Mouse (Mus musculus): Measurements from ENCODE around the gene Tceal7. TPM values are rescaled to one million over a fixed set of nuclear protein-coding genes. Genes with fewer than 3 reads are reported as not detected.
"Not testable (repeated sequence)": the region's sequence is repeated elsewhere in the genome, so short reads cannot be mapped to it uniquely, and the experiment has no call there.

Gene Tceal7
- total RNA-seq (2012; rRNA removed) (not detected in 2 replicates), total RNA-seq (2014; rRNA removed) (not detected in 2 replicates), polyA plus RNA-seq (2012; ENCODE audit: insufficient read length, low read depth) (not detected in 2 replicates)

- dilution Hi-C loops (cut with MboI; ENCODE audit: extremely low pct_ligation_motif_present, extremely low pct_unique_long_range_greater_than_20kb, low sequenced_read_pairs); H3K36me3 ChIP-seq (replicated peaks in 1 of 2; ENCODE audit: control insufficient read depth in 1 of 2, insufficient read depth in 1 of 2, low read length in 1 of 2); in situ Hi-C loops (cut with MboI; ENCODE audit: low pct_ligation_motif_present, low pct_unique_long_range_greater_than_20kb, low sequenced_read_pairs); H3K27ac ChIP-seq (ENCODE audit: insufficient read depth, low read depth); H3K4me1 ChIP-seq (ENCODE audit: control insufficient read depth in 1 of 2, insufficient read depth in 2 of 2); H3K9ac ChIP-seq (ENCODE audit: insufficient read depth, low read depth); H3K9me3 ChIP-seq (replicated peaks; ENCODE audit: low read length); H3K4me2 ChIP-seq (ENCODE audit: insufficient read depth, low read depth, poor library complexity, severe bottlenecking); H3K79me2 ChIP-seq (replicated peaks; ENCODE audit: control insufficient read depth, extremely low read depth, insufficient read depth, poor library complexity, severe bottlenecking); H3K4me3 ChIP-seq (replicated peaks in 1 of 3; ENCODE audit: low read depth in 2 of 3, low read length in 2 of 3, poor library complexity in 1 of 3); H3K27me3 ChIP-seq (replicated peaks); DNase-seq (ENCODE audit: extremely low read depth): not testable (repeated sequence)
Observed at GRCm38 (mm10) chrX:136214729-136215677, at the start of gene Tceal7, which contains the start of gene Bex1. Gene Tceal7, plus strand, starts transcription at chrX:136214779. Gene Bex1, minus strand, starts transcription at chrX:136215513.

- in situ Hi-C loops (cut with MboI; ENCODE audit: low pct_ligation_motif_present, low pct_unique_long_range_greater_than_20kb, low sequenced_read_pairs): no loop called here
- no peaks in the 10 kb centered on the region for H3K79me2 ChIP-seq (replicated peaks; ENCODE audit: control insufficient read depth, extremely low read depth, insufficient read depth, poor library complexity, severe bottlenecking)
Observed at GRCm38 (mm10) chrX:136170625-136171024, 44.0 kb upstream of the Tceal7 start.

GRCm38 (mm10) chrX:136171189-136172117, 43.1 kb upstream of the Tceal7 start:
- Histone ChIP-seq H3K79me2 (replicated peaks; ENCODE audit: control insufficient read depth, extremely low read depth, insufficient read depth, poor library complexity, severe bottlenecking) (no peaks in the 10 kb centered on the region), H3K36me3 (replicated peaks in 1 of 2; ENCODE audit: control insufficient read depth in 1 of 2, insufficient read depth in 1 of 2, low read length in 1 of 2) (no peaks in the 10 kb centered on the region), H3K27ac (ENCODE audit: insufficient read depth, low read depth) (no peak overlapping the region), H3K4me3 (replicated peaks in 1 of 3; ENCODE audit: low read depth in 2 of 3, low read length in 2 of 3, poor library complexity in 1 of 3) (peak overlapping the region in 2 of 3 experiments; percentile 34 to 56), H3K4me1 (ENCODE audit: control insufficient read depth in 1 of 2, insufficient read depth in 2 of 2) (no peaks in the 10 kb centered on the region), H3K27me3 (replicated peaks) (no peaks in the 10 kb centered on the region), H3K4me2 (ENCODE audit: insufficient read depth, low read depth, poor library complexity, severe bottlenecking) (peak overlapping the region; percentile 52), H3K9ac (ENCODE audit: insufficient read depth, low read depth) (peak overlapping the region; percentile 62), H3K9me3 (replicated peaks; ENCODE audit: low read length) (no peaks in the 10 kb centered on the region)
- TF ChIP-seq CHD1 (IDR thresholded peaks at IDR 0.05; ENCODE audit: low read depth, low read length): no peak
- TF ChIP-seq NELFE (IDR thresholded peaks at IDR 0.05; ENCODE audit: low read depth, low read length): no peak
- TF ChIP-seq EP300 (IDR thresholded peaks at IDR 0.05; ENCODE audit: low read length): no peak
- TF ChIP-seq TBP (conservative IDR thresholded peaks at IDR 0.05; ENCODE audit: low read depth, low read length): no peak
- no peak for TF ChIP-seq USF1 (IDR thresholded peaks at IDR 0.05; ENCODE audit: low read depth, low read length)
- TF ChIP-seq IRF4 (IDR thresholded peaks at IDR 0.05; ENCODE audit: low read depth, low read length): no peak
- no peak for TF ChIP-seq ETS1 (conservative IDR thresholded peaks at IDR 0.05; ENCODE audit: low read depth, low read length)
- no peak for TF ChIP-seq KAT2A (IDR thresholded peaks at IDR 0.05; ENCODE audit: insufficient replicate concordance, low read length)
- no peak for TF ChIP-seq MEF2A (IDR thresholded peaks at IDR 0.05; ENCODE audit: borderline replicate concordance, low read depth, low read length)
- TF ChIP-seq HCFC1 (IDR thresholded peaks at IDR 0.05; ENCODE audit: low read depth, low read length): no peak
- TF ChIP-seq CHD2 (IDR thresholded peaks at IDR 0.05; ENCODE audit: low read length): no peak
- no peak for TF ChIP-seq MAFK (IDR thresholded peaks at IDR 0.05; ENCODE audit: insufficient replicate concordance, low read length)
- no peak for TF ChIP-seq MYC (IDR thresholded peaks at IDR 0.05; ENCODE audit: low read depth, low read length)
- in situ Hi-C loops (cut with MboI; ENCODE audit: low pct_ligation_motif_present, low pct_unique_long_range_greater_than_20kb, low sequenced_read_pairs): no loop called here
- DNase-seq (ENCODE audit: extremely low read depth): no peak
- dilution Hi-C loops (cut with MboI; ENCODE audit: extremely low pct_ligation_motif_present, extremely low pct_unique_long_range_greater_than_20kb, low sequenced_read_pairs): no loop called here

More at GRCm38 (mm10) chrX:136170625-136171024, 44.0 kb upstream of the Tceal7 start:
- H3K27ac ChIP-seq (ENCODE audit: insufficient read depth, low read depth): no peak overlapping the region
- no peak overlapping the region for H3K4me2 ChIP-seq (ENCODE audit: insufficient read depth, low read depth, poor library complexity, severe bottlenecking)
- no peaks in the 10 kb centered on the region for H3K36me3 ChIP-seq (replicated peaks in 1 of 2; ENCODE audit: control insufficient read depth in 1 of 2, insufficient read depth in 1 of 2, low read length in 1 of 2)
- no peak for TF ChIP-seq SMC3 (IDR thresholded peaks at IDR 0.05; ENCODE audit: low read depth, low read length)
- no peaks in the 10 kb centered on the region for H3K9me3 ChIP-seq (replicated peaks; ENCODE audit: low read length)
- no peak for DNase-seq (ENCODE audit: extremely low read depth)
- no peaks in the 10 kb centered on the region for H3K4me1 ChIP-seq (ENCODE audit: control insufficient read depth in 1 of 2, insufficient read depth in 2 of 2)
- dilution Hi-C loops (cut with MboI; ENCODE audit: extremely low pct_ligation_motif_present, extremely low pct_unique_long_range_greater_than_20kb, low sequenced_read_pairs): no loop called here
- no peak overlapping the region for H3K9ac ChIP-seq (ENCODE audit: insufficient read depth, low read depth)
- H3K27me3 ChIP-seq (replicated peaks): no peaks in the 10 kb centered on the region
- no peak overlapping the region for H3K4me3 ChIP-seq (replicated peaks in 1 of 3; ENCODE audit: low read depth in 2 of 3, low read length in 2 of 3, poor library complexity in 1 of 3)

All from CH12.LX (cell line).